Mouse (Mus musculus): ENCODE measurements around the gene Fam117b. TPM values are rescaled to one million over a fixed set of nuclear protein-coding genes. Genes with fewer than 3 reads are reported as not detected.

Fam117b gene
- polyA plus RNA-seq (2015; fragmentation: Nextera tagmentation; extraction: Ambion mirVana), result 24.0 and 31.6 TPM in 2 replicates

GRCm38 (mm10) chr1:59912413-59913157 lies at the start of gene Fam117b:
Gene Fam117b, plus strand, starts transcription at chr1:59913006.
- Histone ChIP-seq H3K4me2 (ENCODE audit: low read length) (peak within 1 kb of the TSS; percentile 83), H3K36me3 (ENCODE audit: control insufficient read depth, insufficient read depth, low read length) (no peaks in the 10 kb centered on the region), H3K27me3 (replicated peaks; ENCODE audit: control insufficient read depth, insufficient read depth, low read length) (no peaks in the 10 kb centered on the region), H3K4me3 (ENCODE audit: low read length) (peak within 1 kb of the TSS; percentile 75), H3K9ac (ENCODE audit: low read depth, low read length) (peak within 1 kb of the TSS; percentile 86), H3K9me3 (ENCODE audit: control insufficient read depth, low read length) (no peaks in the 10 kb centered on the region), H3K4me1 (ENCODE audit: control insufficient read depth, insufficient read depth, low read depth, low read length) (peaks cover 22% of the 10 kb centered on the region), H3K27ac (ENCODE audit: low read depth, low read length) (peak within 1 kb of the TSS; percentile 99)
- peak; percentile 98 for ATAC-seq
- WGBS, result under 1% methylated on average over 67 of the region's 72 CpGs

DNA sequence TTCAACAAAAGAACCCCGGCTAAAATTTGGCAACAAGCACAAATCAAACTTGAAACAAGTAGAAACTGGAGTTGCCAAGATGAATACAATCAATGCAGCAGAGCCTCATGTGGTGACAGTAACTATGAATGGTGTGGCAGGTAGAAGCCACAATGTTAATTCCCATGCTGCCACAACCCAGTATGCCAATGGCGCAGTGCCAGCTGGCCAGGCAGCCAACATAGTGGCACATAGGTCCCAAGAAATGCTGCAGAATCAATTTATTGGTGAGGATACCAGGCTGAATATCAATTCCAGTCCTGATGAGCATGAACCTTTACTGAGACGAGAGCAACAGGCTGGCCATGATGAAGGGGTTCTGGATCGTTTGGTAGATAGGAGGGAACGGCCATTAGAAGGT lies 44.8 kb upstream of the Fam117b start:
- no peak overlapping the region for H3K9ac ChIP-seq (ENCODE audit: low read depth, low read length)
- H3K9me3 ChIP-seq (ENCODE audit: control insufficient read depth, low read length), result no peaks in the 10 kb centered on the region
- no peak overlapping the region for H3K4me3 ChIP-seq (ENCODE audit: low read length)
- ATAC-seq, result no peak
- H3K4me1 ChIP-seq (ENCODE audit: control insufficient read depth, insufficient read depth, low read depth, low read length), result no peaks in the 10 kb centered on the region
- 89% methylated on average over 5 of the region's 5 CpGs for WGBS
- no peak overlapping the region for H3K4me2 ChIP-seq (ENCODE audit: low read length)
- no peak overlapping the region for H3K27ac ChIP-seq (ENCODE audit: low read depth, low read length)
- H3K27me3 ChIP-seq (replicated peaks; ENCODE audit: control insufficient read depth, insufficient read depth, low read length), result no peaks in the 10 kb centered on the region
- peaks cover 26% of the 10 kb centered on the region for H3K36me3 ChIP-seq (ENCODE audit: control insufficient read depth, insufficient read depth, low read length)

- ATAC-seq, result no peak
- Histone ChIP-seq H3K4me1 (ENCODE audit: control insufficient read depth, insufficient read depth, low read depth, low read length) (no peaks in the 10 kb centered on the region), H3K27me3 (replicated peaks; ENCODE audit: control insufficient read depth, insufficient read depth, low read length) (no peaks in the 10 kb centered on the region), H3K9ac (ENCODE audit: low read depth, low read length) (no peak overlapping the region), H3K27ac (ENCODE audit: low read depth, low read length) (no peak overlapping the region), H3K9me3 (ENCODE audit: control insufficient read depth, low read length) (no peaks in the 10 kb centered on the region), H3K36me3 (ENCODE audit: control insufficient read depth, insufficient read depth, low read length) (peaks cover 2% of the 10 kb centered on the region; the same call in 1 of the 2 replicates), H3K4me2 (ENCODE audit: low read length) (no peak overlapping the region), H3K4me3 (ENCODE audit: low read length) (no peak overlapping the region)
- WGBS, result 89% methylated on average over 3 of the region's 3 CpGs
These were observed 38.8 kb upstream of the Fam117b start for GRCm38 (mm10) chr1:59874023-59874422.

- Histone ChIP-seq H3K9ac (ENCODE audit: low read depth, low read length) (no peak overlapping the region), H3K9me3 (ENCODE audit: control insufficient read depth, low read length) (no peaks in the 10 kb centered on the region), H3K4me1 (ENCODE audit: control insufficient read depth, insufficient read depth, low read depth, low read length) (no peaks in the 10 kb centered on the region), H3K27ac (ENCODE audit: low read depth, low read length) (no peak overlapping the region), H3K4me2 (ENCODE audit: low read length) (no peak overlapping the region), H3K36me3 (ENCODE audit: control insufficient read depth, insufficient read depth, low read length) (no peaks in the 10 kb centered on the region), H3K27me3 (replicated peaks; ENCODE audit: control insufficient read depth, insufficient read depth, low read length) (no peaks in the 10 kb centered on the region), H3K4me3 (ENCODE audit: low read length) (no peak overlapping the region)
- ATAC-seq, result no peak
- 93% methylated on average over 7 of the region's 7 CpGs for WGBS
These were observed 34.7 kb upstream of the Fam117b start for GRCm38 (mm10) chr1:59878098-59878497.

- ATAC-seq, result peak; percentile 48
These were observed 29.3 kb upstream of the Fam117b start for GRCm38 (mm10) chr1:59883349-59884134.

GRCm38 (mm10) chr1:59886899-59887298 lies 25.9 kb upstream of the Fam117b start:
- Histone ChIP-seq H3K36me3 (ENCODE audit: control insufficient read depth, insufficient read depth, low read length) (no peaks in the 10 kb centered on the region), H3K4me3 (ENCODE audit: low read length) (no peak overlapping the region), H3K9ac (ENCODE audit: low read depth, low read length) (no peak overlapping the region), H3K4me2 (ENCODE audit: low read length) (no peak overlapping the region), H3K9me3 (ENCODE audit: control insufficient read depth, low read length) (no peaks in the 10 kb centered on the region), H3K4me1 (ENCODE audit: control insufficient read depth, insufficient read depth, low read depth, low read length) (no peaks in the 10 kb centered on the region), H3K27ac (ENCODE audit: low read depth, low read length) (no peak overlapping the region), H3K27me3 (replicated peaks; ENCODE audit: control insufficient read depth, insufficient read depth, low read length) (no peaks in the 10 kb centered on the region)
- ATAC-seq, result no peak
- WGBS, result 56% methylated on average over 4 of the region's 4 CpGs

More at GRCm38 (mm10) chr1:59883349-59884134, 29.3 kb upstream of the Fam117b start:
- no peak overlapping the region for H3K4me2 ChIP-seq (ENCODE audit: low read length)
- no peak overlapping the region for H3K27ac ChIP-seq (ENCODE audit: low read depth, low read length)
- no peak overlapping the region for H3K9ac ChIP-seq (ENCODE audit: low read depth, low read length)
- H3K27me3 ChIP-seq (replicated peaks; ENCODE audit: control insufficient read depth, insufficient read depth, low read length), result no peaks in the 10 kb centered on the region
- H3K4me1 ChIP-seq (ENCODE audit: control insufficient read depth, insufficient read depth, low read depth, low read length), result no peaks in the 10 kb centered on the region
- H3K4me3 ChIP-seq (ENCODE audit: low read length), result no peak overlapping the region
- H3K9me3 ChIP-seq (ENCODE audit: control insufficient read depth, low read length), result no peaks in the 10 kb centered on the region
- WGBS, result 35% methylated on average over 3 of the region's 3 CpGs
- no peaks in the 10 kb centered on the region for H3K36me3 ChIP-seq (ENCODE audit: control insufficient read depth, insufficient read depth, low read length)

DNA sequence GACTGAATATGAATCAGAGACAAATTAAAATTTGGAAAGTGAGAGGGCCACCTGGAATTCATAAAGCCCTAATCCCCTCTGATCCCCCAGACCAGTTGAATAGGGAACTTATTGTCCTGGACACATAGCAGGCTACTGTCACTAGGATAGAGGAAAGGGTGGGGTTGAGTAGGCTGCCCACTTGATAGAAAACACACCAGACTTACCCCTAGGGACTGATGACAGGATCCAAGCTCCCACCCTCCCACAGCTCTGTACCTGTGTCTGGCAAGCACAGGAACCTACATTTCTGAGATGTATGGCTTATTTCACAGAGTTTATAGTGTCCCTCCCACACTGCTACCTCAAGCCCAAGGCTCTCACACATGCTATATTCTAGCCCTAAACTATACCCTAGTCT lies 24.8 kb upstream of the Fam117b start:
- no peak overlapping the region for H3K4me3 ChIP-seq (ENCODE audit: low read length)
- no peak for ATAC-seq
- H3K9me3 ChIP-seq (ENCODE audit: control insufficient read depth, low read length), result no peaks in the 10 kb centered on the region
- H3K4me1 ChIP-seq (ENCODE audit: control insufficient read depth, insufficient read depth, low read depth, low read length), result no peaks in the 10 kb centered on the region
- H3K27ac ChIP-seq (ENCODE audit: low read depth, low read length), result no peak overlapping the region
- no peak overlapping the region for H3K4me2 ChIP-seq (ENCODE audit: low read length)
- no peaks in the 10 kb centered on the region for H3K27me3 ChIP-seq (replicated peaks; ENCODE audit: control insufficient read depth, insufficient read depth, low read length)
- no peak overlapping the region for H3K9ac ChIP-seq (ENCODE audit: low read depth, low read length)
- no peaks in the 10 kb centered on the region for H3K36me3 ChIP-seq (ENCODE audit: control insufficient read depth, insufficient read depth, low read length)

DNA sequence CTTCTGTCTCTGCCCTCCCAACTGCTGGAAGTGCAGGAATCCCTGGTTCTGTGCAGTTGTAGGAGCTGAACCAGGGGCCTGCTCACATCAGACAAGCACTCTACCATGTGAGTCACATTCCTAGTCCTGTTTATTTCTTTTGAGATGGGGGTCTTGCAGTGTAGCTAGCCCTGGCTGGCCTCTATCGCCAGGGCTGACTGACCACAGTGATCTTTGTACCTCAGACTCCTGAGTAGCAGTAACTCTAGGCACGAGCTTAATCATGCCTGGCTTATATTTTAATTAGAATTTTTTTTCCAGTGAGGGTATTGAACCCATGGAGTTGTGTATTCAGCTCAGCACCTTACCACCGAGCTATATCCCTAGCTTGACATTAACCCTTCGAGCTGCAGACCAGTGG lies 21.6 kb upstream of the Fam117b start:
- H3K4me2 ChIP-seq (ENCODE audit: low read length), result no peak overlapping the region
- H3K27me3 ChIP-seq (replicated peaks; ENCODE audit: control insufficient read depth, insufficient read depth, low read length), result no peaks in the 10 kb centered on the region
- no peak overlapping the region for H3K4me3 ChIP-seq (ENCODE audit: low read length)
- no peaks in the 10 kb centered on the region for H3K9me3 ChIP-seq (ENCODE audit: control insufficient read depth, low read length)
- H3K4me1 ChIP-seq (ENCODE audit: control insufficient read depth, insufficient read depth, low read depth, low read length), result no peaks in the 10 kb centered on the region
- H3K9ac ChIP-seq (ENCODE audit: low read depth, low read length), result no peak overlapping the region
- WGBS, result 82% methylated on average over 4 of the region's 4 CpGs
- no peaks in the 10 kb centered on the region for H3K36me3 ChIP-seq (ENCODE audit: control insufficient read depth, insufficient read depth, low read length)
- no peak overlapping the region for H3K27ac ChIP-seq (ENCODE audit: low read depth, low read length)
- no peak for ATAC-seq

- H3K27me3 ChIP-seq (replicated peaks; ENCODE audit: control insufficient read depth, insufficient read depth, low read length), result no peaks in the 10 kb centered on the region
- no peak overlapping the region for H3K9ac ChIP-seq (ENCODE audit: low read depth, low read length)
- H3K9me3 ChIP-seq (ENCODE audit: control insufficient read depth, low read length), result no peaks in the 10 kb centered on the region
- H3K36me3 ChIP-seq (ENCODE audit: control insufficient read depth, insufficient read depth, low read length), result no peaks in the 10 kb centered on the region
- H3K27ac ChIP-seq (ENCODE audit: low read depth, low read length), result no peak overlapping the region
- WGBS, result 87% methylated on average over 8 of the region's 8 CpGs
- no peak overlapping the region for H3K4me3 ChIP-seq (ENCODE audit: low read length)
- H3K4me1 ChIP-seq (ENCODE audit: control insufficient read depth, insufficient read depth, low read depth, low read length), result no peaks in the 10 kb centered on the region
- no peak for ATAC-seq
- no peak overlapping the region for H3K4me2 ChIP-seq (ENCODE audit: low read length)
These were observed 20.0 kb upstream of the Fam117b start for GRCm38 (mm10) chr1:59892777-59893176.
